Mouse (Mus musculus) T-helper 17 cell (primary cell): ENCODE data around the gene Stpg4.

ENCODE experiments used
- in situ Hi-C, 2 experiments: fragments of 300-600 bp; cut with MboI, MseI; formaldehyde crosslinking; loops; 1 replicate in 1 of 2; 2 replicates in 1 of 2; pipeline ENCODE4 v1.15.1; 2025; ENCODE audit warnings: high pct_unique_total_duplicates in 2 of 2

The Stpg4 gene

DNA sequence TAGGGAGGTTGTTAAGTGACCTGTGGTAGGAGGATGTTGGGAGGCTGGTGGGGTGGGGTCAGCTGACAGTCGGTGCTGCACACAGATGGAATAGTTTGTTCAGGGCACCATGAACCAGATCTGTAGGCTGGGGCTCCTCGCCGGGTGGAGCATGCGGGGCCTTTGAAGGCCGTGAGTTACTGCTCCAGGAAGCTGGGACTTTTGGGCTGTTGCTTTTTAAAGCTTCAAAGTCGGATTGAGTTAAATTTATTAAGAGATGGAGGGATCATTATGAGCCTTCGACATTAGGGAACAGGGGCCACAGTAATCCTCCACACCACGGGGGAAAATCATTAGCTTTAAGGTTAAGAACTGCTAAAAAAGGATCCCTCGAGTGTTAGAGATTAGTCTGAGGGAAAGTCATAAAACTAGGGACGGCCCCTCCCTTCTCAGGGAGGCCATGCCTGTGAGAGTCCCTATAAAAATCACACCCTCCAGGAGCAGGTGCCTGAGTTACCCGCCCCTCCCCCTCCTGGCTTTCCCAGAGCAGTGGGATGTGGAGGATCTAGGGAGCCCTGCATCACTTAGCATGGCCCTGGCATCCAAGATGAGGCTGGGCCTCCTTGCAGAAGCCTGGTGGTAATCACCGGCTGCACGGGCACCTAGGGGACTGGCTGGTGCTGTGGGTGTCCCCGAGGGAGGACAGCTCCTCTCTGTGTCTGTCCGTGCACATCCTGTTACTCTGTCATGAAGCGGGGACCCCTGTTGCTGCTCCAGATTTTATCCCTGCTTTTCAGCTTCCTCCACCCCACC, 75.2 kb downstream of the Stpg4 start:
- in situ Hi-C loops: no loop called here

DNA sequence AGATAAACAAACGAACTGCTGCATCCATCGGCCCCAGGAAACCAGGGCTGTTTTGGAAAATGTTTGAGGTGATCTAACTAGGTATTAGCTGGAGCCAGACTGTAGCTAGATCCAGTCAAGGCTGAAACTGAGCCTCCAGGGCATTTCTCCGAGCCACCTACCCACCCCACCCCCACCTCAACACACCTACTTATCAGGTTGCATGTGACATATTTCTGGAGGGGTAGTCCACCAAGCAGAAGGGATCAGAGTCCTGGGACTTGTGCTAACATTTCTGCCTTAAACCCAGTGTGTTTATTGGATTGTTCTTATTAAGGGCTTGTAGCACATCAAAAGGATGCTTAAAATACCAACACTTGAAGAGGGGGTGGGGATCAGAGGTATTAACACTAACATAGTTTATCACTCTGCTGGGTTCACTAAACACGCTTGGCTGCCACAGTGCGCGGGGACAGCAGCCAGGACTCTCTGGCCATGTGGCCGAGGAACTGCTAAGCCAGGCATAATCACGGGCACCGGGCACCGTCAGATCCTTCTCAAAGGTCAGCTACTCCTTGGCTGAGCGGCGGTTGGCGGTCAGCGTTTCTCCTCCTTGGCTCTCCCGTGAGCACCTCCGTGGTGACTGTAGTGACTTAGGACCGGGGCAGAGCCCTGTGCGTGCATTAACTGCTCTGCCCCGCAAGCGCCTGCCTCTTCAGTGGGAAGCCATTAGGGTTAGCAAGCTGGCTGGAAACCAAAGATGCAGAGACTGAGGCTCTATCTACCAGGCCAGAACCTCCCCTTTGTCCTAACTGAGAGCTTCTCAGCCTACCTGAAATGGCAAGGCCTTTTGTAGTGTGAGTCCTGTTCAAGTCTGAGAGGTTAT, 76.1 kb downstream of the Stpg4 start:
- in situ Hi-C loops: no loop called here

DNA sequence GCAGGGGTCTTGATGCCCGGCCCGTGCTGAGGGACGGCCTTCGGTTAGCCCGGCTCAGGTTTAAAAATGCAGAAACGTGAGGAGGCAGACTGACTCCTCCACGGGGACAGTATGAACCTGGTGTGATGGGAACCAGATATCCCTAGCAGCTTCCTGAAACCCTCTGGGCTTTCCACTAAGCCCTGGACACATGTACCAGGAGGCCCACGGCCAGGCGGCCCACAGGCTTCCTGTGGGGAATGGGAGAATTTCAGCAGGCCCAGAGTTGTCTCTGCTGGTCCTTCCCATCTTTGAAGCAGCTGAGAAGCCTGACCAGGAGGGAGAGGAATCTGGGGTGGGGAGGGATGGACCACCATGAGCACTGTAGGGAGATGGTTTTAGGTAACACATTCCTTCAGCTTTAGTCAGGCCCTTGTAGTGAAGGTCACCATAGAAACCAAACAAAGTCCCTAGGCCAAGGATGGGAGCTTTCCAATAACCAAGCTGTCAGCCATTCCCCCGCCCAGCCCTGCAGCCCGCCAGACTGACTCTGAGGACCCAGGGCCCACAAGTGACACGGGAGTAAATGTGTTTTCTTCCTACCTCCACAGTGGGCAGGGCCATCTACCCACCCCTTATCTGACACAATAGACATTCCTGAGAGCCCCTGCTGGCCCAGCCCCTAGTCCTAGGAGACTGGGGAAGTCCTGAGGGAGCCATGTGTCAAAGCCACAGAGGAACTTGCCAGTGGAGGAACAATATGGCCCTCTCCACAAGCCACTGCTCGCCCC, 76.9 kb downstream of the Stpg4 start:
- in situ Hi-C loops: no loop called here

DNA sequence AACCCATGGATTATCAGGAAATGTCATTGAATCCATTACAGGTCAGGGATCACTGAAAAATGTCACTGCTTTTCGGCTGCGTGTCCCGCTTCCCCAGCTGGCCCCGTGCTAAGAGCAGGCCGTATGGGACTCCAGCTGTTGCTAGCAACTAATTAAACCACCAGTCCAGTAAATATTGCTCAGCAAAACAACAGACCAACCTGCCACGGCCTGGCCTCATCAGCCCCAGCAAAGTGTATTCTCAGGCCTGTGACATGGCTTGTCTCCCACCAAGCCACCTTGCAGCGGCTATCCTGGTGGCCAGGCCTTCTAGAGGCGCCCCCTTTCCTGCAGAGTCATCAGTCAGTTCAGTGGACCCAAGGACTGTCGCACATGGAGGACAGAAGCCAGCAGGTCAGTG, 78.0 kb downstream of the Stpg4 start:
- in situ Hi-C loops: no loop called here

DNA sequence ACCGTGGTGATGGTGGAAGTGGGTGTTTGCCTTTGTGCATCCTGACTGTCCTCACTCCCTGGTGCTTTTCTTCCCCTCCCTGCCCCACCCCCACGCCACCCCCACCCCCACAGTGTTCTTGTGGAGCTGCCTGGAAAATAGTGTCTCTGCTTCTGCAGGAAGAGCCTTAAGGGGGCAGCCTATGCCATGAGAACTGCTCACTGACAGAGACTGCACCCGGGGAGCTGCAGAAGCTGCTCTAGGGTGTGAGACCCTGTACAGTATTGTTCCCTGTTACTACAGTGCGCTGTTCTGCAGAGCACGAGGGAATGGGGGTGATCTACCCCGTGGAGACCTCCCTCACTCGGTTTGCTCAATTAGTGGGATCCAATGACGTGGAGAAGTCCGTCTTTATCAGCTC, 78.5 kb downstream of the Stpg4 start:
- in situ Hi-C loops: no loop called here

DNA sequence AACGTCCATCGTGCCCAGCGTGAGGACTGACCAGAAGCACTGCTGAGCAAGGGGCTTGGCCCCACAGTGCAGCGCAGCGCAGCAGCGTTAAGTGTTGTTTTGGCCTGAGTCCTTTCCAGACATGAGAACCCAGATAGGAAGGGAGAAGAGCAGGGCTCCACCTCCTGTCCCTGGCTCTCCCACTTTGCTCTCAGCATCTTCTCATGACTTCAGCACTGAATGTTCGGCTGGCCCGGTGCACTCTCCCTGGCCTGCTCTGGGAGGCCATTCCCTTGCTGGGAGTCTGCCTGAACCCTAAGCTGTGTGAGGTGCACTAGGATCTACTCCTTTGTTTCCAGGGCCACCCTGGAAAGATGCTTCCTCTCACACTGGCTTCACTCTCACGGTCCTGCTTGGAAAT, 79.2 kb downstream of the Stpg4 start:
- in situ Hi-C loops: no loop called here

DNA sequence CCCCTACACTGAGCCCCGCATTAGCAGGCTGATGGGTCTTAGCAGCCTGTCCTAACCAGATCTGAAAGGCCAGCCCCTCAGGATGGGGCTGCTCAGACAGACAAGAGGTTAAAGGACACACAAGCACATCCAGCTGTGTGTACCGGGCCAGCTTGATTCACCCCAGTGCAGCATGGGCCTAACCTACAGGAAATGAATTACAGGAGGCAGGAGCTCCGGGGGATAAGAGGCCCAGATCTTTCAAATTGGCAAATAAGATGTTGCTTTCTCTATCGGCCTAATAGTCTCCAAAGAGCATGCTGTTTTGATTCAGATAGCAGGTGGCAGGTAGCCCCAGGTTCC, 82.3 kb downstream of the Stpg4 start:
- in situ Hi-C loops: no loop called here

DNA sequence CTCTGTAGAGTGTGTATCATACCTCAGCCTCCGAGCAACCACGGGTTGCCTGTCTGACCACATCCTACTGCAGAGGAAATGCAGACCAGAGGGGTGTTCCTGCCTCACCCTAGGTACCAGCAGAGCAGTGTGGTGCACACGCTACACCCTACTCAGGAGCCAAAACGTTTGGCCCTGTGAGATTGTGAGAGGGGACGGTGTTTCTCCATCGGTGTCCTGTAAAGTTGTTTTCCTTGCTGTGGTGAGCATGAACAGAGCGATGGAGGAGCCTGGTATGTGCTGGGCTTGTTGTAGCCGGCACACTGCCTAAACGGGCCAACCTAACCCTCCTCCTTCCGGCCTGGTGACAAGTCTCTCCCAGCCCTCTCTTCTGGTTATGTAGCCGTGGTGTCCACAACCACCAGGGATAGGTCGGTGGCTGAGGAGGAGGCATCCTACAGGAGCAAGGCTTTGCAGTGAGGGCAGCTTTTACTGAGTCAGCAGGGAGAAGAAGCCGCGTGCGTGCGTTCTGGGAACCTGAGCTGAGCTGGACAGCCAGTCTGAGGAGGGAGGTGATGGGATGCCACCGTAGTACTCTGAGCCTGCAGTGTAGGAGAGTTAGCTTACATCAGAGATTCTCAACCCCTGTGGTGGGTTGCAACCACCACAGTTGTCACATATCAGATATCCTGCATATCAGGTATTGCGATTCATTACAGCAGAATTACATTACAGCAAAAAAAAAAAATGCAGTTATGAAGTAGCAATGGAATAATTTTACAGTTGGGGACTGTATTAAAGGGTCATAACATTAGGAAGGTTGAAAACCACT, 82.9 kb downstream of the Stpg4 start:
- in situ Hi-C loops: no loop called here

DNA sequence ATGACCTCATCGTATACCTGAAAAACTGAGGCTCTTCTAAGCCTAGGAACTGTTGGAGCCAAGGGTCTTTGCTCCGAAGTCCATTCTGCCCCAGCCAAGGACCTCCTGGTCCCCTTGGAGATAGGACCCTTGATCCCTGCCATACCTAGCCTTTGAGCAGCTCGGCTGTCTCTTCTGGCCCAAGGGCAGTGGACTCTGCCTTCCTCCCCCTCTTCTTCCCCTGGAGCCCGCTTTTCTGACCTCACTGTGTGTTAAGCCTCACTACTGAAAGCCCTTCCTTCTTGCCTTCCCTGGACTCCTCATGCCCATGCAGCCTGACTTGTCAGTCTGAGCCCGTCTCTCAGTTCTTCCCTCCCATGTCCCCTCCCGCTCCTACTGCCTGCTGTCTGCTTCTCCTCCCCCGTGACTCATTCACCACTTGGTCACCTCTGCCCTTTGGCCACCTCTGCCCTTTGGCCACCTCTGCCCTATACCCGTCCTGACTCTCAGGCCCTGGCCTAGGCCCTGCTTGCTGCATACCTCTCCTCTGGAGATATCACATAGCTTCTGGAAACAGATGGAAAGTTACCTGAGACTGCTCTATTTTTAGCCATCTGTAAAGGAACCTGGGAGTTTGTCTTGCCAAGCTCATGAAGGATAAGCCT, 84.4 kb downstream of the Stpg4 start:
- in situ Hi-C loops: no loop called here
